Mouse (Mus musculus) layer of hippocampus, adult 8-10 months (tissue): ENCODE results near the gene Gm11020. TPM values are rescaled to one million over a fixed set of nuclear protein-coding genes. Genes with fewer than 3 reads are reported as not detected.
A peak's percentile ranks its signal among the peaks of the same experiment; 100 is the strongest.

Experiments used
- DNase-seq, 2 experiments: peaks; one replicate each; pipeline ENCODE4 v3.0.0; 2022; ENCODE audit warnings: low spot score in 2 of 2
- total RNA-seq, 4 experiments: library from RNA; stranded (reverse); gene quantifications; 2 replicates each; pipeline ENCODE4 v1.2.4; 2022

Gene Gm11020
- total RNA-seq, 4 experiments from 2014 or later: not detected

DNA sequence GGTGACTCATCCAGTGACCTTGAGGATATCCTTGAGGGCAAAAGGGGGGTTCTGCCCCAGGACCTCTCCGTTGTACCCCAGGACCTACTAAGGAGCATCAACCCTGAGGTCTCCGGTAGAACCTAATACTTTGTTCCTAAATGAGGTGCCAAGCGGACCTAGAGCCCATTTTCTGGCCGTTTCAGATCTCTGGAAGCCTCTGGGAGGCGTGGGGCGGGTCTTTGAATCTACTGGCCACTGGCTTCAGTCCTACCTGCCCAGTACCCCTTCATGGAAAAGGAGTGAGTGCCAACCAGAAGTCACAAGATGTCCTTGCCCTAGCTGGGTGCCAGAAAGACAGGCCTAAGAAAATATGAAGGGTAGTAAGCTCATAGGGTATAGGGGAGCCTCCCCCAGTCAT lies 20.3 kb downstream of the Gm11020 start:
- no peak for DNase-seq

DNA sequence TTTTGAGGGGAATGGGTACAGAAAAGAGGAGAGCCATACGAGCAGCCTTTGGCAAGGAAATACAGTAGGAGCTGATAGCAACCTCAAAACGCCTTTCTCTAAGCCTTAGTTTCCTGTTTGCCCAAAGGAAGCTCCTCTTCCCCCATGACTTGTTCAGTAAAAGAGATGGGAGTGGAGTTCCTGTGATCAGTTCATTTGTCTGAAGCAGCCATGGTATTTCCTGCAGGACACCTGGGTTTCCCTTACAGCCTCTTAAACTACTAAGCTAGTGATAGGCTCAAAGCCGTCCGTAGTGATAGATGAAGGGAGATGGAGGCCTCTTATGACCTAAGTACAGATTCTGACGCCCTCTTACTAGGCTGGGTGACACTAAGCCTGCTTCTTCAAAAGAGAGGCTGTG lies 21.1 kb downstream of the Gm11020 start:
- no peak for DNase-seq

DNA sequence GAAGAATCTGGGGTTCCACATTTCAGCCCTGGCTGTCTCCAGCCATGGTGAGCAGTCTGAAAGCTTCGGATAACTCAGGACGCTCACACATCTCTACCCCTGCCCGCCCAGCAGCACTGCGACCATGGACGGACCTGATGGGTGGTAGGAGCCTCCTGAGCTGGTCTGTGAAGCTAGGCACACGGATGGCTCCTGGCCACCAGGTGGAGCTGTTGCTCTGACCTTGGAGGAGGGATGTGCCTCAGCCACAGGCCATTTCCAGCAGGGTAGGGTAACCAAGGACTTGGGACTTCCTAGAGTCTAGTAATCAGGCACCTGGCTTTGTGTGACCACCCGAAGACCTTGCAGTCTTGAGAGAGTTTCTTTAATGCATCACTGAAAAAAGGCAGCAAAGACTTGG lies 22.6 kb downstream of the Gm11020 start:
- DNase-seq: peak; percentile 75 to 85

DNA sequence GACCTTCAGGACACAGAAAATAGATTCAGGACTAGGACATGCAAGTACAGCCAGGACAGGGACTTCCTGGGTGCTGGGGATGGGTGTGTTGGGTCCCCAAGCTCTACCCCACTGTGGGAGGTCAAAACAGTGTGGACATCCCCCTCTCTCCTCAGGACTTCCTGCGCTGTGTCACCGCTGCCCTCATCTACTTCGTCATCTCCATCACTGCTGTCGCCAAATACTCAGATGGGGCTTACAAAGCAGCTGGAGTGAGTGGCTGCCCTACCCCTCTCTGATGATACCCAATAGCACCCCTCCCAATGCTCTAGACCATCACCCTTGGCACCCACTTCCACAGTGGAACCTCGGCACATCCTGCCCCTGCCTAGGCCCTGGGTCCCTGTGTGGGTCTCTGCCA lies 23.3 kb downstream of the Gm11020 start:
- DNase-seq: no peak

DNA sequence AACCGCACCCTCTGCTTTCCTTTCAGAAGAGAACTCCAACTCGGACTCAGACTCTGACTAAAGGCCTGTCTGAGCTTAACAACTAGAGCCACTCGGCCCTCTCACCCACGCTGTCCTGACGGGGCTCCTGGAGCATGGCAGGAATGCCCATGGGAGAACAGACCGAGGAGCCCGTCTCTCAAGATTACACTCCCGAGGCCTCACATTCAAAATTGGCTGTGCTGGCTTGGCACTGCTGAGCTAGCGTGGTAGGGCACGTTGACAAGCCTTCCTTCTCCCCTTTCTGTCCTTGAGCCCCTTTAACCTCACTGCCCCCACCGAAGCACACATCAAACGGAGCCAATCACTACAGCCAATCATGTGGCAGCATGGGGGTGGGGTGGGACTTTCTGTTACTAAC lies 25.3 kb downstream of the Gm11020 start:
- no peak for DNase-seq

DNA sequence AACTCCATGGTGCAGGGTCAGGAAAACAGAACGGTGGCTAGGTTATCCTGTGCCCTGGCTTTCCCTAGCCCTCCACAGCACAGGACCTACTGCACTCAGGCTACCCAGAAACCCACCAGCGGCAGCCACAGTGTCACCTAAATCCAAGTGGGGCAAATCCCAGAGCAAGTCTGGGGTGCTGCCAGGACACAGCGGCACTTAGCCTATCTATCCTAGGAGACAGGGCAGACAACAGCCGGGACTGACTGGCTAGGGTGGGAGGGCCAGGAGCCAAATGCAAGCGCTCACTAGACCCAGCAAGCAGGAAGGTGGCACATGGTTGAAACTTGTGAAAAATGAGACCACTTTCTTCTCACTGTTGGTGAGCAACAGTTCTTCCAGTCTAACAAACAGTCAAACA lies 27.6 kb downstream of the Gm11020 start:
- DNase-seq: no peak

DNA sequence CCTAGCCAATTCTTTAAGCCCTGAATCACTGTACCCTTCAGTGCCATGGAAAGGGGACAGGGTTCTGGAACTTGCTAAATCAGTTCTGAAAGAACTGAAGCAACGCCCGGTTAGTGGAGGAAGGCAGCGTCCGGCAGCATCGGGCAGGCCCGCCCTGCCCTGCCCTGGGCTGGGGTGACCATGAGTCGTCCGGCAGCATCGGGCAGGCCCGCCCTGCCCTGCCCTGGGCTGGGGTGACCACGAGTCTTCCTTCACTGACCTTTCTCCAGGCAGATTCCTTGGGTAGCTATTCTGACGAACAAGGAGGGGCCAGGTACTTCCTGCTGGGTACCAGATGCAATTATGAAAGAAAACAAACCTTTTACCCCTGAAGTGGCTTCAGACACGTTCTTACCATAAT lies 28.7 kb downstream of the Gm11020 start:
- no peak for DNase-seq

DNA sequence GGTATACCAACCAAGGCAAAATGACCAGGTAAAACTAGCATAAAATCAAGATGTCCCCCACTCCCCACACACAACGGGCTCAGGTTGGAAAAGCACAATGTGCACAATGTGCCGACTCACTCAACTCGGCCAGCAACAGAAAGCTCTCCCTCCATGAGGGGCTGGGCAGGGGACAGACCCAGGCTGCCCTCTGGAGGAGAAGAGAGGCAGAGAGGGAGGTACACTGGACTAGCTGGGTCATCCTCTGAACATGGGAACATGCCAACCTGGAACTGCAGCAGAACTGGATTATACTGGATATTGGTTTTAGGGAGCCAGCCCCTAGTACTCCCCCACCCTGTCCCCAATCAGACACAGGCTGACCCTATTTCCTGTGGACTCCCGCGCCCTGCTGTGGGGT lies 31.8 kb downstream of the Gm11020 start:
- DNase-seq: no peak

DNA sequence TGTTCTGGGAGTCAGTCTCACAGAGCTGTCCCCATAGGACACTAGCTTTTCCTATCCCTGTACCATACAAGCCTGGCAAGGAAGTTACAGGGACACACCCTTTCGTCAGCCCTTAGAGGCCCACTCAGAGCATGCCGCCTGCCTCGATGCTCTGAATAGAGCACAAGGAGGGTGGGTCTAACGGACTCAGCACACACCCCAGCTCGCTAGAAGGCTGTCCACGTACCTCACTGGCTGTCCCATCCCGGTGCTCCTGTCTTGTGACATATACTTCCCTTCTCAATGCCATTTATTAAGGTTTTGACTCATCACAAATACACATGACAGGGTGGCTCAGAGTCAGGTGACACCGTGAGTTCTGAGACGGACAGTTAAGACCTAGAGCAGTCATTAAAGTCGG lies 33.1 kb downstream of the Gm11020 start:
- no peak for DNase-seq

DNA sequence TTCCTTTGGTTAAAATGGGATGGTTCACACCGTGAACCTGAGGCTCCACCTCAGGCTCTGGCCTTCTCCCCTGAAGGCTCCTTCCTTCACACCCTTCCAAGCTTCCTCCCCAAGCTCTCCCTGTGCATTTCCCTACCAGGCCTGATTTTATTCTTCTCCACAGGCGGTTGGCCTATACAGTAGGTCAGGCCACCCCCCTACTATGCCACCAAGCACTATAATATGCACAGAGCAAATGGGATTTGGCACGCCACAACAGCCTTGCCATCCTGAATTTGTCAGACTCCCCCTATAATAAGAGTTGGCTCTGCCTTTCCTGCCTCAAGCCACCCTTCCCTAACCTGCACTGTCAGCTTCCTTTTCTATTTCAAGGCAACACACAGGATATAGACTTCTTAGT lies 37.3 kb downstream of the Gm11020 start:
- DNase-seq: no peak

DNA sequence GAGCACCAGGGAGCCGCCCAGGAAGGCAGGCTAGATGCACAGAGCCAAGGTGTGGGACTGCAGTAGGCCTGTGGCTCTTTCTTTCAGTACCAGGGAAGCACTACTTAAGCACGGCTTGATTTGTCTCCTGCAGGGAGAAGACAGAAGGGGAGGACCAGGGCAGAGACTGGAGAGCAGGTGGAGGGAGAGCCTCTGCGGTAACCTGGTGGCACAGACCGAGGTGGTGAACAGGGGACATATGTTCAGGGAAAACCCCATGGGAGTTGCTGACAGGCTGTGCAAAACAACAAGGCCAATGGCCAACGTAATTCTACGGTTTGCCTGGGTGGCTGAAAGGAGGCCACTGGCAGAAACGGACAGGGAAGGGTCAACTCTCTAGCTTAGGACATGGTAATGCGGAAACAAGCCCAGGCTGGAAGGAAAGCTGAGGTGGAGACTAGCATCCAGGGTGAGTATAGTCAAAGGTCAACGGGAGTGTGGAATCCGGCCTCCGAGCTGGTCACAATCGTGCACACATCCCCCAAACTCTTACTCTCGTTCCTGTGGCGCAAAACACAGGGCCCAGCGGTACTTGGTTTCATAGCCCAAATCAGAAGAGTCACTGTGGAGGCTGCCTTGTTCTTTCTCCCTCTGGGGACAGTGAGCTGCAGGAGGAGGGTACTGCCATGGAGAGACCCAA lies 38.5 kb downstream of the Gm11020 start:
- DNase-seq: no peak

DNA sequence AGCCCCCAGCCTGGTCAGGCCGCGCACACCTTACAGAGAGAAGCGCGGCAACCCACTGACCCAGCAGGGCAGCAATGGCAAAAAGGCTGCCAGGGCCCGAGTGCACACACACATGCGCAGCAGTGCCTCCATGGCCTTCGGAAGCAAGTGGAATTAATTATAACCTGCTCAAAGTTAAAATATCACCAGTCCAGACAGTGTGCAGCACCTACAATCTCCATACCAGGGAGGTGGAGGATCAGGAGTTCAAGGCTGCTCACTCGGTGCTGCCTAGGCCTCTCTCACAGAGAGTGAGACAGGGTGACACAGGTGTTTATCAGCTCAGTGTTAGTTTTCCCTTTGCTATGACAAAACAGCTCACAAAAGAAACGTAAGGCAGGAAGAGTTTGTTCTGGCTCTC lies 44.3 kb downstream of the Gm11020 start:
- no peak for DNase-seq

DNA sequence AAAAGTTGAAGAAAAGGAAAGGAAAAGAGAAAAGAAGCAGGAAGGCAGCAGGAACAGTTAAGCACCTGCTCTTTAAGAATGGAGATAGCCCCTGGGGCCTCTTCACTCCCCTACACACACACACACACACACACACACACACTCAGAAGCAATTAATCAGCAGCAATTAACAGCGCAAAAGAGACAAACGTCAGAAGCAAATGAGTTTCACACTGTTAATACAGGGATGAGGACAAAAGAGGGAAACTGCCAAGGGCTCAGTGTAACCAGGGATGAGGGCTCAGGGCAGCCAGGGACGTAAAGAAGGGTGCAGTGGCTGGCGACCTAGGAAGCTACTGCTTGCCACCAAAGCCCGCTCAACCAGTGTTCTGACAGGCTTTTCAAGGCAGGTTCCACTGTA lies 46.0 kb downstream of the Gm11020 start:
- DNase-seq: no peak

DNA sequence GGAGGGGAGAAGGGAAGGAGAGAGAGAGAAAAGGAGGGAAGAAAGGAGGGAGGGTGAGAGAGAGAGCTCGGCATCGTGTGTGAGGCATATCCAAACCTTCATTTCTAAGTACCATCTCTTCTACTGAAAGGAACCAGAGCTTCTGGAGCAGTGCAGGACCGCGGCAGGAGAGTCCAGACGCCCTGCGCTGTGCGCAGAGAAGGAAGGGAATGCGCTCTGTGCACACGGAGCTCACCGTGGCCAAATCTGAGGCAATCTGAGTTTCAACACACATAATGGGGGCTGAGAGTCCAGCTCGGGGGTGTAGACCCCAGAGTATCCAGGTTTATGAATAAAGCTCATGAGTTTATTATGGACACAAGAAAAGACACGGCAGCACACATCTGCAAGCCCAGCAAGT lies 48.2 kb downstream of the Gm11020 start:
- no peak for DNase-seq

DNA sequence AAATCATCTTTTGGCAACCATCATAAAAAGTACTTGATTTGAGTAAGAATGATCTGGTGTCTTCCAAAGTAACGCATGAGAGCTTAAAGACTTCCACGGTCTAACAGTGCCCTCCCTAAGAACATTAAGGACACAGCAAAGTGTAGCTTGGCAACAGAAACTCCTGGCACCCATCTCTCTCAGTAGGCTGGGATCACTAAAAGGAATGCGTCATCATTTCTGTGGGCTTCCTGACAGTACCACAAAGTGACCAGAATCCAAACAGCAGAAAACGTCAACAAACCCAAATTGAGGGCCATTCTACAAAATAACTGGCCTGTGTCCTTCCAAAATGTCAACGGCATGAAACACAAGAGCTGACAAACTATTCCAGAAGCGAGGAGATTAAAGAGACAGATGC lies 48.7 kb downstream of the Gm11020 start:
- no peak for DNase-seq

DNA sequence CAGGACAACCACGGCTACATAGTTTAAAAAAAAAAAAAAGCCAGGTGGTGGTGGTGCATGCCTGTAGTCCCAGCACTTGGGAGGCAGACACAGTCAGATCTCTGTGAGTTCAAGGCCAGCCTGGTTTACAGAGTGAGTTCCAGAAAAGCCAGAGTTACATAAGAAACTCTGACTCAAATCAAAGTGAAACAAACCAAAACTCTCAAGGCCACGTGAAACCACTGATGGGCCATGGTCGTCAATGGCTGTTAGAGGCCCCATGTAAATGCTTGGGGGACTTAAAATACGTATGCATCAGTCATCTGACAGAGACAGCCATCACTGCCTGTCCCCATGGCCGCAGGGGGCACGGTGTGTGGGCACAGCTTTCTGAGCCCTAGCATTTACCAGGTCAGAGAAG lies 49.8 kb downstream of the Gm11020 start:
- no peak for DNase-seq

Other genes starting within 250 kb of the Gm11020 start
- 10 to 100 TPM in 1 of 4 experiments, 1 to 10 TPM in 3; 9.3 to 10.4 (median 9.7) TPM for gene Cdh5, start 219.9 kb upstream of the Gm11020 start, total RNA-seq
- 1 to 10 TPM; 5.6 to 8.5 (median 6.2) TPM for gene Bean1, start 151.1 kb upstream of the Gm11020 start, total RNA-seq
- 10 to 100 TPM; 39.2 to 46.1 (median 43.9) TPM for gene Tk2, start 73.0 kb upstream of the Gm11020 start, total RNA-seq
- 10 to 100 TPM in 1 of 4 experiments, 1 to 10 TPM in 3; 7.5 to 12.1 (median 8.4) TPM for gene Cklf, start 70.7 kb upstream of the Gm11020 start, total RNA-seq
- not detected for gene Cmtm2a, start 28.4 kb upstream of the Gm11020 start, total RNA-seq
- gene Gm45711, start 11.5 kb upstream of the Gm11020 start, total RNA-seq: not detected
- gene Cmtm1, start 11.4 kb upstream of the Gm11020 start, total RNA-seq: not detected
- not detected for gene Cmtm2b, start 663 bp downstream of the Gm11020 start, total RNA-seq
- 10 to 100 TPM in 3 of 4 experiments, 1 to 10 TPM in 1; 7.7 to 23.1 (median 16.0) TPM for gene Cmtm3, start 17.8 kb downstream of the Gm11020 start, total RNA-seq
- gene Cmtm4, start 74.2 kb downstream of the Gm11020 start, total RNA-seq: 10 to 100 TPM; 59.8 to 75.9 (median 66.7) TPM
- 100 to 1,000 TPM; 230 to 304 (median 242) TPM for gene Dync1li2, start 121.5 kb downstream of the Gm11020 start, total RNA-seq
- gene Terb1, start 188.3 kb downstream of the Gm11020 start, total RNA-seq: under 1 TPM; 0.65 to 0.80 (median 0.74) TPM
- 10 to 100 TPM; 48.5 to 59.0 (median 51.3) TPM for gene Nae1, start 213.1 kb downstream of the Gm11020 start, total RNA-seq
- 10 to 100 TPM; 17.9 to 28.0 (median 21.8) TPM for gene Car7, start 213.1 kb downstream of the Gm11020 start, total RNA-seq